Mouse (Mus musculus) left cerebral cortex, postnatal 25 days (tissue): ENCODE measurements around the gene Yy1. TPM values are rescaled to one million over a fixed set of nuclear protein-coding genes. Genes with fewer than 3 reads are reported as not detected.

Experiments
- DNase-seq, 2 experiments: peaks; one replicate each; pipeline ENCODE4 v3.0.0; 2022; ENCODE audit warnings: low spot score in 2 of 2, mixed read lengths in 1 of 2
- intact Hi-C: fragments of 180-260 bp; cut with DNase I; formaldehyde crosslinking; loops from one replicate; pipeline ENCODE4 v1.15.1; 2025
- total RNA-seq, 2 experiments: library from RNA; stranded (reverse); gene quantifications; 2 replicates each; pipeline ENCODE4 v1.2.3; 2021

Yy1 gene
- total RNA-seq, 2 experiments from 2014 or later: 46.9 to 49.8 TPM

GRCm38 (mm10) chr12:108766316-108766715 lies 26.5 kb upstream of the Yy1 start:
- intact Hi-C loops: no loop called here
- DNase-seq: no peak

GRCm38 (mm10) chr12:108766866-108767265 lies 25.9 kb upstream of the Yy1 start:
- intact Hi-C loops: no loop called here
- no peak for DNase-seq

DNA sequence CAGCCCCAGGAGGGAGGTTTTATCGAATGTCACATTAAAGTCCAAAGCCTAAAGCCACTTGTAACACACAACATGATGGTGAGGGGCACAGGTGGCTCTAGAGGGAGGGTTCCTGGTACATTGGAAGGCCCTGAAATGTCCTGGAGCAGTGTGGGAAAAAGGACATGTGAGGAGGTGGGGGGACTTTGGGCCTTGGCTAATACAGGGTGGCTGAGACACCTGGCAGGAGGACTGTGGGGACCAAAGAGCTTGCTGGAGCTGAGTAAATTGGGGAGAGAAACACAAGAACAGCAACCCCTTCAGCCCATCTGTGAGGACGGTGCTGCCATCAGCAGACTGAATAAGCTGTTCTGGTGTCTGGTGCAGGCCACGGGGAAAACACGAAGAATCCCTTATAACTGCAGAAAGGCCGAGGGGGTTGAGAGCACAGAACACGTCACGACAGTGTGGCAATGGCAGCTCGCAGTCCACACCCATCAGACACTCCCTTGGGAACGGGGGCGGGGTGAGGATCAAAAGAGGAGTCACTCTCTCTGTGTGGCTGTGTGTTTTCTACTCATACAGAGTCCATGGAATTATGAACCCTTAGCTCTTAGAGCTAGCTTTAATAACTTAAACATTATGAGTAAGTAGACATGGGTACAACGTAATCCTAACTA lies 24.4 kb upstream of the Yy1 start:
- DNase-seq: no peak
- intact Hi-C loops: no loop called here

- DNase-seq: no peak
- intact Hi-C loops: no loop called here
Measured at GRCm38 (mm10) chr12:108780108-108780877, 12.5 kb upstream of the Yy1 start.

GRCm38 (mm10) chr12:108785161-108785560 lies 7.6 kb upstream of the Yy1 start:
- DNase-seq: no peak
- intact Hi-C loops: no loop called here

DNA sequence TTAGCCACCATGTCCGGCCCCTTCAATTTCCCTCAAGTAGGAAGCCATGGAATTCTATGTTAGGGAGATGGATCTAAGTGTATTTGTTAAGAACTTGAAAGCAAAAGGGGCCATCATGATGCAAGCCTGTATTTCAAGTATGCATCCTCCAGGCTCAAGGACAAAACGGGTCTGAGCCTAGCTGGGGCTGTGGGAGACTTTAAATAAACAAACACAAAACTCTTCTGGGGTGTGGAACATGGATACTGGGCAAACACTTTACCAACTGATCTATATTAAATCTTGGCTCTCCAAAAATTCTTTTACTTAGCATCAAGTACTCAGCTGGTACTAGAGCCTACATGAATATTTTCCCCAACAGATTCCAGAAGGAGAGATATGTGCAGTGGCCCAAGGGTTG lies 5.4 kb upstream of the Yy1 start:
- no peak for DNase-seq
- intact Hi-C loops: no loop called here

GRCm38 (mm10) chr12:108792152-108792545 lies 624 bp upstream of the Yy1 start:
- intact Hi-C loops: no loop called here
- DNase-seq: peak; percentile 78 to 80

GRCm38 (mm10) chr12:108793453-108793941 lies 724 bp downstream of the Yy1 start:
- intact Hi-C loops: no loop called here
- DNase-seq: peak; percentile 18 to 26

GRCm38 (mm10) chr12:108794078-108794711 lies 1.4 kb downstream of the Yy1 start:
- intact Hi-C loops: loop anchor here (2.0 kb wide), 1 partner anchor 43 kb away; the partner anchor contains the start of gene Slc25a47
- DNase-seq: peak; percentile 72 to 83

- DNase-seq: no peak
- intact Hi-C loops: loop anchor here (2.0 kb wide), 1 partner anchor 42 kb away; the partner anchor contains the start of gene Slc25a47
Measured at GRCm38 (mm10) chr12:108794979-108795537, 2.3 kb downstream of the Yy1 start.

DNA sequence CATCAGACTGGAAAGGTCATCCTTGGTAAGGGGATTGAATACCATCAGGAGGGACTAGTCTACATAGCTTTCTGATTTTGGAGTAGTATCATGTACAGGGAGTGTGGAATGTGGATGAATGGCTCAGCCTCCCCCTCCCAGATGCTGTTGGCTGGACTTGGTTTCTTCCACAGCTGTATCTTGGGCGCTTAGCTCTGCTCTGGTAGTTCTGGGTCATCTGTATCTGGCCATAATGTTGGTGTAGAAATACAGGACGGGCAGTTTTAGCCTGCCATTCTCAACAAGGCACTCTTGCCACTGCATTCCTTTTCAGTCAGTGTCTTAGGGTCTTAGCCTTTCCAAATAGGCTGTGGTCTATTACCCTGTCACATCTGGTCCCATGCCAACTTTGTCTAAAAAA lies 8.8 kb downstream of the Yy1 start:
- DNase-seq: no peak
- intact Hi-C loops: no loop called here

DNA sequence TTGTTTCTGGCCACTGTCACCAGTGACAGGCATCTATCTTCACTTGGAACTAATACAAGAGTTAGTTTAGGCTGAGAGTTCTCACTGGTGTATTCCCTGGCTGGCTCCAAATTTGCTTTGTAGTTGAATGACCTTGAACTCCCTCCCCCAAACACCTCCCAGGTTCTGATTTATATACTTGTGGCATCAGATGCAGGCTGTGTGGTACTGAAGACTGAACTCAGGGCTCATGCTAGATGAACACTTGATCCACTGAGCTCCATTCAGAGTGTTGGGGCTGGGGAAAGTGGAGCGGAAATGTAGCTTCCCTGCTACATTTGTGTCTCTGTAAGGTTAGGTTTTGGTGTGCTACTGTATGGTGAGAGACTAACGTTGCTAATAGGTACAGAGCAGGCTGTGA lies 11.6 kb downstream of the Yy1 start:
- DNase-seq: no peak
- intact Hi-C loops: no loop called here

DNA sequence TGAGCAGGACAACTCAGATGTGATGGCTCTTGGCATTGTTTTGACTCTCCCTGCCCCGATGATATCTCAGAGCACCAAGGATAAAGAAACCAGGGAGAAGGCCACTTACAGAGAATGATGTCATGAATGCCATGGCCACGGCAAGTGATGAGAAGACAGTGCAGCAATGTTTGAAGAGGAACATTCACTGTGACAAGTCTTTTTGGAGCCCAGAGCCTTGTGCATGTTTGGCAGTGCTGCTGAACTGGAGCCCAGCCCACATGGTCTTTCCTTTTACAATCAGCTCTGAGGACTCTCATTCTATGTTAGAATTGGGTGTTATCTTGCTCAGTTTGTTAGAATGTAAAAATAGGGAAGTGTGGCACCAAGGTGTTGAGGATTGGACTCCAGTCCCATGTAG lies 15.7 kb downstream of the Yy1 start:
- intact Hi-C loops: no loop called here
- peak in 1 of 2 experiments; percentile 29 for DNase-seq

DNA sequence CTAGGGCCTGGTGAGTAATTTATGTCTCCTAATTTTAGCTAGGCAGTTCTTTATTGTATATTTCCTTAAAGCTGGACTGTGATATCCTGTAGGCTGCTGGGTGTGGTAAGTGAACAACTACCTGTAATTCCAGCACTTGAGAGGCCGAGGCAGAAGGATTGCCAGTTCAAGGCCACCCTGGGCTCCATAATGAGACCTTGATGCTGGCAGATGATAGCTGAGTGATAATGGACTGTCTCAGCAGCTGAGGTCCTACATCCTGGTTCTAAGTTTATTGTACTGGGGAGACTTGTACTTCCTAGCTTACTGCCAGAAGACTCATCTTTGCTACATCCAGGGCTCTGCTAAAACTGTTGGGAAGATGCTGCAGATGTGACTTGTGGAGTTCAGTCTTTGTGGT lies 17.0 kb downstream of the Yy1 start:
- intact Hi-C loops: no loop called here
- DNase-seq: no peak

DNA sequence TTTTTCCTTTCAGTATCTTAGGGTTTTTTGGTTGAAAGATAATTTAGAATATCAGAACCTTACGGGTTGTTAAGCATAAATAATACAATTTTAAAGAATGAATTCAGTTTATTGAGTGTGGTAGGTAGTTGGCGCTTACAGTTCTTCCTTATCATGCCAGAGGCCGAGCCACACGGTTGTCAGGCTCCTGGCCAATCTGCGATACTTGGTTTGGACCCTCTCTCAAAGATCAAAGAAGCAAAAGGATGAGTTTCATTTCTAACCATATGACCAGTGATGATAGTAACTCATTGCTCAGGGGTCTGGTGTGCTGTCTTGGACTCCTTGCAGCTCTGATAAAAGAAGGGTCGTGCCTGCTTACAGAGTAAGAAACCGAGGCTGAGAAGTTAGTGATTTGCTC lies 17.5 kb downstream of the Yy1 start:
- intact Hi-C loops: no loop called here
- DNase-seq: no peak

DNA sequence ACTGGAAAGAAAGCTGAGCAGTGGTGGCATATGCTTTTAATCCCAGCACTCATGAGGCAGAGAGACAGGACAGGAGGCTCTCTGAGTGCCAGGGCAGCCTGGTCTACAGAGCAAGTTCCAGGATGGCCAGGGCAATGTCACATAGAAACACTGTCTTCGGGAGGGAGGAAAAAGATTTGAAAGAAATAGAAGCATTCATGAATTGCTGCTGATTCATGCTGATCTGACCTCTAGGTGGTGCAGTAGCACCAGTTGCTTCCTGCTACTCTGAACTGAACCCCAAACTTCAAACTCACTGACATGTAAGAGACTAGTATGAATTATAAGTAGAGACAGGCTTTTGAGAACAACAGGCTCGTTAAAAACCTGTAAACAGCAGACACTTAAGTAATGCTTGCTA lies 18.4 kb downstream of the Yy1 start:
- no peak for DNase-seq
- intact Hi-C loops: no loop called here

GRCm38 (mm10) chr12:108812463-108812862 lies 19.7 kb downstream of the Yy1 start:
- peak in 1 of 2 experiments; percentile 47 for DNase-seq
- intact Hi-C loops: no loop called here

- DNase-seq: peak in 1 of 2 experiments; percentile 59
- intact Hi-C loops: no loop called here
Measured at GRCm38 (mm10) chr12:108814470-108814869, 21.7 kb downstream of the Yy1 start.

DNA sequence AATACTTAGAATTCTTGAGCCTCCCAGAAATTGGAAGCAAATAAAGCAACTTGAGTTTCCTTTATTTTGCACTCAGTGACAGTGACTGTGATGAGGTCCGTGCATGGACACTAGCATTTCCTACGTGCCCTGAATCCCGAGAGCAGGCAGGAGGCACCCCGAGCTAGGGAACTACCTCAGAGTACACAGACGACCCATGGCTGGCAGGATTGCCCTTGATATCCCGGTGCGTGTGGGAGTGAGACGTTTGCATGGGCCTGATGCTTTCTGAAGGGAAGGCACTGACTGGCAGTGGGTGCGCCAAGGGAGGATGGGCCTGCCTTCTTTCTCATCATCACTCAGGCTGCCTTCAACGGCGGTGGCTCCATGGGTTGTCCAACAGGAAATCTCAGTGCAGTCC lies 23.8 kb downstream of the Yy1 start:
- intact Hi-C loops: no loop called here
- DNase-seq: no peak

GRCm38 (mm10) chr12:108820461-108820860 lies 27.7 kb downstream of the Yy1 start:
- DNase-seq: no peak
- intact Hi-C loops: no loop called here
